Mouse (Mus musculus): ENCODE results near the gene Uqcc2. TPM values are rescaled to one million over a fixed set of nuclear protein-coding genes. Genes with fewer than 3 reads are reported as not detected.
A peak's percentile ranks its signal among the peaks of the same experiment; 100 is the strongest.

The Uqcc2 gene
- polyA plus RNA-seq, 1 experiment from 2014 or later = 301 TPM

DNA sequence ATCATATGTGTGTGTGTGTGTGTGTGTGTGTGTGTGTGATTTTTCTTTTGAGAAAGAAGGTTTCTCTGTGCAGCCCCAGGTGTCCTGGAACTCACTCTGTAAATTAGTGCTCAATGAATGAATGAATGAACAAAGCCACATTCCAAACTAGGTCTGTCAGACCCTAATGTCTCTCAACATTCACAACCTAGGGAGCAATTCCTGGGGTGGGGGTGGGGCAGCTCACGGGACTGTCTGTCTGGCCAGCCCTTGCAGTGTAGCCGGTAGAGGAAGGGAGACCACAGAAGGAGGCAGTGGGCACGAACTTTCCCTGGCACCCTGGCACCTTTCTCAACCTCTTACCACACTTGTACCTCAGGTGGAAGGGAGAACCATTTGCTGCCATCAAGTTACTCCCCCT lies 999 bp upstream of the Uqcc2 start:
- Histone ChIP-seq H3K9ac (no peak overlapping the region), H3K4me1 (peaks cover 56% of the 10 kb centered on the region), H3K27ac (replicated peaks) (no peak overlapping the region), H3K4me3 (replicated peaks) (no peak overlapping the region), H3K9me3 (replicated peaks) (no peaks in the 10 kb centered on the region), H3K36me3 (no peaks in the 10 kb centered on the region), H3K4me2 (replicated peaks) (no peak overlapping the region), H3K27me3 (no peaks in the 10 kb centered on the region)
- WGBS = 29% methylated on average over 3 of the region's 3 CpGs
- no peak for ATAC-seq (ENCODE audit: insufficient number of reproducible peaks, low FRiP score, low TSS enrichment, low read depth)

DNA sequence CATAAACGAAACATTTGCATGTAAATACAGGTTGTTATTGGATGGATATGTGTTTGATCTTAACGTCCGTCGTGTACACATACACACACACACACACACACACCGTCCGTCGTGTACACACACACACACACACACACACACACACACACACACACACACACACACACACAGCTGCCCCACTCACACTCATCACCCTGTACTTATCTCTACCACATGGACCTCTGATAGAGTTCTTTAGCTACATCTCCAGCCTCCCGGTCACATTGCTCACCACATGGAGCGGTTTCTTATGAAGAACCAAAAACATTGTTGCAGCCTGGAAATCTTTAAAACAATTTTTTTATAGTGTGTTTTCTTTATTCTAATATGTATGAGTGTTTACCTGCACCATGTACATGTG lies 471 bp upstream of the Uqcc2 start:
- H3K9me3 ChIP-seq (replicated peaks) = no peaks in the 10 kb centered on the region
- ATAC-seq (ENCODE audit: insufficient number of reproducible peaks, low FRiP score, low TSS enrichment, low read depth) = no peak
- peak overlapping the region; percentile 71 for H3K9ac ChIP-seq
- H3K4me3 ChIP-seq (replicated peaks) = peak overlapping the region; percentile 82
- H3K4me1 ChIP-seq = peaks cover 56% of the 10 kb centered on the region
- WGBS = 19% methylated on average over 9 of the region's 9 CpGs
- 0 out of 2 replicates have a peak overlapping the region, but pooled peaks have one; percentile 39 for H3K27ac ChIP-seq (replicated peaks)
- no peaks in the 10 kb centered on the region for H3K36me3 ChIP-seq
- peak overlapping the region; percentile 54 for H3K4me2 ChIP-seq (replicated peaks)
- H3K27me3 ChIP-seq = no peaks in the 10 kb centered on the region

DNA sequence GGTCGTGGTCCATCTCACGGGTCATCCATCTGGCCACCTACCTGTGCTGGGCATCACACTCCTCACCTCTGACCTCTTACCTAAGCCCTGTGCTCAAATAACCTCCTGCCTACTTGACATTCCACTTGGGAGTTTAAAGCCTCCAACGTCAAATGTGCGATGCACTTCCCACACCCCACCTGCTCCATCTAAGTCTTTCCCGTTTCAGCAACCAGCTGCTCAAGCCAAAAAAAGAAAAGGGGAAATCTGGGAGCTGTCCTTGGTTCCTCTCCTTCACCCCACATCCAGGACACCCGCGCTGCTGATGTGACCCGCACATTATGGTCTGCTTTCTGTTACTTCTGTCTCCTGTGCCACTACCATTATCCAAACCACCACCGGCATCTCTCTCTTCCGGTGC lies 1.5 kb downstream of the Uqcc2 start:
- H3K4me3 ChIP-seq (replicated peaks) = no peak overlapping the region
- no peaks in the 10 kb centered on the region for H3K9me3 ChIP-seq (replicated peaks)
- H3K36me3 ChIP-seq = 0 out of 2 replicates have a peak, but pooled peaks cover 3% of the 10 kb centered on the region
- 82% methylated on average over 10 of the region's 10 CpGs for WGBS
- no peak overlapping the region for H3K27ac ChIP-seq (replicated peaks)
- H3K4me2 ChIP-seq (replicated peaks) = no peak overlapping the region
- H3K27me3 ChIP-seq = no peaks in the 10 kb centered on the region
- no peak overlapping the region for H3K9ac ChIP-seq
- H3K4me1 ChIP-seq = peaks cover 49% of the 10 kb centered on the region
- ATAC-seq (ENCODE audit: insufficient number of reproducible peaks, low FRiP score, low TSS enrichment, low read depth) = no peak

DNA sequence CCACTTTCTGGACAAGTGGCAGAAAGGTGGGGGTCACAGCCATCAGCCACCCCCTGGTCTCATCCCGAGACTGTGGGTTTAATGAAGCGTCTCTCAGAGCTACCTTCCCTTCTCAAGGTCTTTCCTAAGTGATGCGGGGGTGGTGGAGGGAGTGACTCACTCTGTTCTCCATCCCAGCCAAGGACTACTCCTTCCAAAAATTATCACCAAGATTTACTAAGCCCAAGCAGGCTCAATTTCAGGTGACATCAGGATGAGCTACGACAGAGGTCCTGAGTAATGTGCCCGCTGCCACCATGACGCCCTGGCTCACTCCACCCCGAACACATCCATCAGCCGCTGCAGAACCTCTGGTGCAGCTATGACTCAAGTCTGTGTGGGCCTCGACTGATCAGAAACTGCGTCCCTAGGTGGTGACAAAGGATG lies 2.5 kb downstream of the Uqcc2 start:
- 79% methylated on average over 10 of the region's 10 CpGs for WGBS
- Histone ChIP-seq H3K4me2 (replicated peaks) (no peak overlapping the region), H3K9me3 (replicated peaks) (no peaks in the 10 kb centered on the region), H3K36me3 (0 out of 2 replicates have a peak, but pooled peaks cover 3% of the 10 kb centered on the region), H3K9ac (no peak overlapping the region), H3K4me1 (peaks cover 49% of the 10 kb centered on the region), H3K27ac (replicated peaks) (no peak overlapping the region), H3K27me3 (no peaks in the 10 kb centered on the region), H3K4me3 (replicated peaks) (no peak overlapping the region)
- no peak for ATAC-seq (ENCODE audit: insufficient number of reproducible peaks, low FRiP score, low TSS enrichment, low read depth)

DNA sequence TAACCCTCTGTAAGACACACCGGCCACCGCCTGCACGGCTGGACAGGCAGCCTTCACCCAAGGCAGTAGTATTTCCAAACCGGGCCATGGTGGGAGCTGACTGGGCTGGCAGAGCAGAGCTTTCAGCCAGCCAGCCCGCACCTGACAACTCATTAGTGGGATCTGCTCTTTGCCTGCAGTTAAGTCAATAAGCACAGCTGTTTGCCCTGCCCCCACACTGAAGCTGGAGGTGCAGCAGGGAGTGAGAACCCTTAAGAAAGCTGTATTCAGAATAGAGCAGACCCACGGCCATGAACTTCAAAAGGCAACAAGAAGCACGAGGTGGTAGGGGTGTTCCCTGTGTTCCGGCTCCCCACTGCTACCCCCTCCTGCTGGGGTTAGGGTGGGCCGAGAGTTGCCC lies 3.5 kb downstream of the Uqcc2 start:
- peaks cover 8% of the 10 kb centered on the region; the same call in 1 of the 2 replicates for H3K36me3 ChIP-seq
- WGBS = 57% methylated on average over 9 of the region's 9 CpGs
- no peak overlapping the region for H3K4me2 ChIP-seq (replicated peaks)
- H3K4me1 ChIP-seq = peaks cover 52% of the 10 kb centered on the region
- no peaks in the 10 kb centered on the region for H3K9me3 ChIP-seq (replicated peaks)
- H3K9ac ChIP-seq = no peak overlapping the region
- H3K27me3 ChIP-seq = no peaks in the 10 kb centered on the region
- H3K27ac ChIP-seq (replicated peaks) = no peak overlapping the region
- no peak overlapping the region for H3K4me3 ChIP-seq (replicated peaks)
- no peak for ATAC-seq (ENCODE audit: insufficient number of reproducible peaks, low FRiP score, low TSS enrichment, low read depth)

DNA sequence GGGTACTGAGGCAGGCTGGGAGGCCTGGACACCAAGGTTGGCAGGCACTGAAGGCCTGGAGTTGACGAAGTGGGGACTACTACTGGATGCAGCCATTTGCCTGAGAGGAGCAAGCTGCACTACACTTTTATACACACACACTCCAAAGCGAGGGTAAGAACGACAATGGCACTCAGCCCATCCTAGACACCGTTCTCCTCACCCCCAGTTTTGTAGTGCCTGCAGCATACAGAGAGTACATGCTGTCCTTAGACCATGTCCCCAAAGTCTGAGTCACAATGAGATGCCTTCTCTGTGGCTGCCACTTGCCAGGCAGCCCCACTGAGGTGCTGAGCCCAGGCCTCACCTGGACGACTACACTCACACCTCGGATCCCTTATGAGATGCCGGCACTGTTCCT lies 3.9 kb downstream of the Uqcc2 start:
- 83% methylated on average over 7 of the region's 7 CpGs for WGBS
- H3K9me3 ChIP-seq (replicated peaks) = no peaks in the 10 kb centered on the region
- H3K4me2 ChIP-seq (replicated peaks) = no peak overlapping the region
- no peak overlapping the region for H3K4me3 ChIP-seq (replicated peaks)
- peaks cover 8% of the 10 kb centered on the region; the same call in 1 of the 2 replicates for H3K36me3 ChIP-seq
- H3K27me3 ChIP-seq = no peaks in the 10 kb centered on the region
- H3K9ac ChIP-seq = no peak overlapping the region
- peaks cover 53% of the 10 kb centered on the region for H3K4me1 ChIP-seq
- ATAC-seq (ENCODE audit: insufficient number of reproducible peaks, low FRiP score, low TSS enrichment, low read depth) = no peak
- H3K27ac ChIP-seq (replicated peaks) = no peak overlapping the region

DNA sequence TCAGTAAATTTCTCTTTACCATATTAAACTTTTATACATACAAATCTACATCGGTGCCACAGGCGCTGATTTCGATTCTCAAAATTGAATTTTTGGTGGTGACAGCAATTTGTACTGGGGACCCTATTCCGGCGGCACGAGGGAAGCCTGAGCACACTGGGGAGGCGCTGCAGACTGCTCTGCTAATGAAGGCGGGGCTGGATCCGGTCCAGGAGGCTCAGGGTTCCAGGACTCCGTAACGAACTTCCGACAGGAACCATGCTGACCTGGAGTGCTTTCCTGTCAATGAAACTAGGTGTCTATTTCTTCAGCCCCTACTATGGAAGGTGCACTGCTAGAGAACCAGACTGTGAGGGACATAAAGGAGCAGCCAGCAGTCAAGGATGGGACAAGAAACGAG lies 4.4 kb downstream of the Uqcc2 start:
- no peak overlapping the region for H3K27ac ChIP-seq (replicated peaks)
- no peak overlapping the region for H3K4me2 ChIP-seq (replicated peaks)
- H3K4me3 ChIP-seq (replicated peaks) = no peak overlapping the region
- peaks cover 8% of the 10 kb centered on the region; the same call in 1 of the 2 replicates for H3K36me3 ChIP-seq
- WGBS = 72% methylated on average over 13 of the region's 13 CpGs
- no peaks in the 10 kb centered on the region for H3K27me3 ChIP-seq
- H3K9ac ChIP-seq = no peak overlapping the region
- no peaks in the 10 kb centered on the region for H3K9me3 ChIP-seq (replicated peaks)
- ATAC-seq (ENCODE audit: insufficient number of reproducible peaks, low FRiP score, low TSS enrichment, low read depth) = no peak
- peaks cover 52% of the 10 kb centered on the region for H3K4me1 ChIP-seq

DNA sequence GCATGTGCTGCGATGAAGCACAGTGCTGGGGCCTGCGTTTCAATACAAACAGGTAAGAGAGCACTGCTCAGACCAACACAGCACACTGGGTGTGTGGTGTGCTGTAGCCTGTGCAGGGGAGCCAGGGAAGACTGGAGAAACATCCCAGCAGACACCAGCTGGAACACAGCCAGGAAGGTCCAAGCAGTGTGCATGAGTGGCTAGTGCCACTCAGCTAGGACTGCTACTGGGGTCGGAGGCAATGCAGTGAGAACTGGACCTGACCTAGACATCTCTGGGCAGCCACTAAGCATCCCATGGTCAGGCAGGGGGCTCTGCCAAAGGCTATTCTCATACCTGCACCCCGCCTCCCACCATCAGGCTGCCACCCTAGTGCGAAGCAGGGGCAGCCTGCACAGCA lies 5.5 kb downstream of the Uqcc2 start:
- H3K4me2 ChIP-seq (replicated peaks) = no peak overlapping the region
- H3K36me3 ChIP-seq = peaks cover 19% of the 10 kb centered on the region
- H3K9me3 ChIP-seq (replicated peaks) = no peaks in the 10 kb centered on the region
- no peak overlapping the region for H3K27ac ChIP-seq (replicated peaks)
- H3K27me3 ChIP-seq = no peaks in the 10 kb centered on the region
- H3K9ac ChIP-seq = no peak overlapping the region
- peaks cover 48% of the 10 kb centered on the region for H3K4me1 ChIP-seq
- 94% methylated on average over 5 of the region's 5 CpGs for WGBS
- ATAC-seq (ENCODE audit: insufficient number of reproducible peaks, low FRiP score, low TSS enrichment, low read depth) = no peak
- H3K4me3 ChIP-seq (replicated peaks) = no peak overlapping the region

DNA sequence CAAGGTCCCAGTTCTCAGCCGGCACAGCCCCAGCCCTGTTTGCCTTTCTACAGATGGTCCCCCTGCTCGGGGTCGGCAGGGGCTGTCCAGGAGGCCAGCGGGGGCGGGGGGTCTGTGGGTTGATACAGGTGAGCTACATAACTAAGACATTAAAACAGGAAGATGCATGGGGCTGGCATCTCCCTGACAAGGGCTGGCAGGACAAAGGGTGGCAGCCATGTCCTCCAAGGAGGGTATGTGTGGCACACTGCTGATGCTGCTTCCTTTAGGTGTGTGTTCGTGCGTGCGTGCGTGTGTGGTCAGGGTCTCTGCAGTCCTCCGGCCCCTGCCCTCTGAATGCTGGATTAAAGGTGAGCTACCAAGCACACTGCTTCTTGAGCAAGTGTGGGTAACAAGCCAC lies 6.7 kb downstream of the Uqcc2 start:
- Histone ChIP-seq H3K4me1 (peaks cover 36% of the 10 kb centered on the region), H3K9me3 (replicated peaks) (no peaks in the 10 kb centered on the region), H3K27ac (replicated peaks) (no peak overlapping the region), H3K4me3 (replicated peaks) (no peak overlapping the region), H3K27me3 (no peaks in the 10 kb centered on the region), H3K36me3 (peaks cover 30% of the 10 kb centered on the region), H3K4me2 (replicated peaks) (no peak overlapping the region), H3K9ac (no peak overlapping the region)
- 79% methylated on average over 10 of the region's 10 CpGs for WGBS
- no peak for ATAC-seq (ENCODE audit: insufficient number of reproducible peaks, low FRiP score, low TSS enrichment, low read depth)

DNA sequence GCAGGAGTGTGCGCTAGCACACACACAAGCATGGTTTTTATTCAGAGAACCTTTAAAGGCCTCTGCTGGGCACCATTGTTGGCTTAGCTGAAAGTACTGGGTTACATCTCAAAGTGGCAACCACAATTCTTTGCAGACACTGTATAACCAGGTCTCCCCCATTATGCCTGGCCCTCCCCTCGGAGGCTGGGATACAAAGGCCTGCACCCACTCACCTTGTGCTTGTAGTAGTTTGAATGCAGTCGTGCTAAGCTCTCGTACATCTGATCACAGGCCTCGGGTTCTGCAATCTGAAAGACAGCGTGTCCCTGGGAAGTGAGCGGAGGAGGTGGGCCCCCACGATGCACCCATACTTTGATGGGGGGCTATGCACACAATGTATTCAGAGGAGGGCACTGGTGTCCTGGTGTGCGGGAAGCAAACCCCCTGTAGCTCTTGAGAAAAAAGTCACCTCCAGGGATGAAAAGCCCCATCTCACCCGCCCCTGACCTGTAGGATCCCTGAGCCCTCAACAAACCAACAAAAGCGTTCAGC lies 8.0 kb downstream of the Uqcc2 start:
- H3K4me3 ChIP-seq (replicated peaks) = no peak overlapping the region
- no peak overlapping the region for H3K27ac ChIP-seq (replicated peaks)
- H3K4me1 ChIP-seq = peaks cover 31% of the 10 kb centered on the region
- no peak overlapping the region for H3K9ac ChIP-seq
- no peaks in the 10 kb centered on the region for H3K27me3 ChIP-seq
- WGBS = 85% methylated on average over 11 of the region's 11 CpGs
- no peak overlapping the region for H3K4me2 ChIP-seq (replicated peaks)
- H3K9me3 ChIP-seq (replicated peaks) = no peaks in the 10 kb centered on the region
- ATAC-seq (ENCODE audit: insufficient number of reproducible peaks, low FRiP score, low TSS enrichment, low read depth) = no peak
- peaks cover 40% of the 10 kb centered on the region for H3K36me3 ChIP-seq

DNA sequence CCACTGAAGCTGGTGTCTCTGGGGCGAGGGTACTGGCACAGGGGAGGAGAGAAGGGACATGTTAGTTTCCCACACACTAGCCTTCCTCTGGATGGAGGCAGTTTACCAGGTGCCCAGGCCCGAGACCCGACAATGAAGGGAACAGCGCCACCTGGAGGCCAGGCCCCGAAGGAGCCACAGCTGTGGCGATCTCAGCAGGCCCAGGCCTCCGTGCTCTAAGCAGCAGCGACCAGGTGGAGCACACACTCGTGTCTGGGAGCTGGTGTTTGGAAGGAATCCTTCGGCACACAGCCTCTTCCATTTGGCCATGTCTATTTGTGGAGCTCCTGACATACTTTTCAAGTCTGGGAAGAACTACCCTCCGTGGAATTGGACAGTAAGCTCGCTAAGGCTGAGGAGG lies 8.5 kb downstream of the Uqcc2 start:
- no peak overlapping the region for H3K4me3 ChIP-seq (replicated peaks)
- H3K27me3 ChIP-seq = no peaks in the 10 kb centered on the region
- no peak overlapping the region for H3K4me2 ChIP-seq (replicated peaks)
- H3K27ac ChIP-seq (replicated peaks) = no peak overlapping the region
- ATAC-seq (ENCODE audit: insufficient number of reproducible peaks, low FRiP score, low TSS enrichment, low read depth) = no peak; the same call in 1 of the 2 replicates
- peaks cover 40% of the 10 kb centered on the region for H3K36me3 ChIP-seq
- WGBS = 33% methylated on average over 12 of the region's 12 CpGs
- peaks cover 31% of the 10 kb centered on the region for H3K4me1 ChIP-seq
- H3K9ac ChIP-seq = no peak overlapping the region
- no peaks in the 10 kb centered on the region for H3K9me3 ChIP-seq (replicated peaks)

DNA sequence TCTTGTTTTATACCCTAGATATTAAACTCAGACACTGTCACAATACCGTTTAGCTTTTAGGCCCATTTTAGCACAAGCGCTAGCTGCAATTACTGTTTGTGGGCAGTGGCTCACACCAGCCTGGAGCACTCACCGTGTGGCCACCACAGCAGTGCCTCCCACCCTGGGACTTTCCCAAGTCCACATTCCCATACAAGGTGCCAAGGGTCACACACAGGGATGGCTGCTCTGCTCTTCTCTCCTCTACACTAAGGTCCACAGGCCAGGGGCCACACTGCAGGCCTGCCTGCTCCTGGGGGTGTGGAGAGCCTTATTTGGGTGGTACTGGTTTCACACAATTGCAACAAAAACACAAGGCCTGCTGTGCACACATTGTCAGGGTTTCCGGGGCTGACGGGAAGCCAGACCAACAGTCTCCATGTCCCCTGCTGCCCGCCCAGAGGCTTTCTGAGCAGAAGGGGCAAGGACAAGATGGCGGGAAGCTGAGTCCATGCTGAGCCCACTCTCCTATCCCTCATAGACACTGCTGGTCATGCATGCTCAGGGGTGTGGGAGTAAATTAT lies 9.8 kb downstream of the Uqcc2 start:
- Histone ChIP-seq H3K27ac (replicated peaks) (no peak overlapping the region), H3K9me3 (replicated peaks) (no peaks in the 10 kb centered on the region), H3K4me3 (replicated peaks) (no peak overlapping the region), H3K27me3 (no peaks in the 10 kb centered on the region), H3K4me1 (peaks cover 24% of the 10 kb centered on the region), H3K4me2 (replicated peaks) (no peak overlapping the region), H3K9ac (no peak overlapping the region), H3K36me3 (peaks cover 40% of the 10 kb centered on the region)
- 93% methylated on average over 7 of the region's 7 CpGs for WGBS
- ATAC-seq (ENCODE audit: insufficient number of reproducible peaks, low FRiP score, low TSS enrichment, low read depth) = no peak

Data from embryonic facial prominence, embryonic 15.5 days (tissue).